Mouse (Mus musculus): ENCODE results near the gene Olfr1442.
"Not testable (repeated sequence)": the region's sequence is repeated elsewhere in the genome, so short reads cannot be mapped to it uniquely, and the experiment has no call there.

Gene Olfr1442

DNA sequence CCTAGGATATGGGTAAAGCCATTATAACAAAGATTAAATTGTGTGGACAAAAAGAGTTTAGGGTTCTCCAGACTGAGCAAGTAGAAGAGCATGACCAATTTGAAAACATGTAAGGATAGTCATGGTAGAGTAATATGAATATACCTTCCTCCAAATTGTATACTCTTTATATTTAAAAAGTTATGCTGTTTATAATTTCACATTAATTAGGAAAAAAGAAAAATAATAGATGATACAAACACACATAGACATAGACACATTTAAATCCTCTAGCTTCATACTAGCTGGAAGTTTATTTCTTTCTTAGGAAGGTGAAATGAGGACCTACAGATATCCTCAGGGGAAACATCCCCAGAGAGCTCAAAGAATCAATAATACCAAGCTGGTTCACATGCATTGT is at the start of gene Olfr1442:
Olfr1442 (plus strand) TSS at position 301 of the 400 bp plus-strand sequence.
- no peak for DNase-seq

DNA sequence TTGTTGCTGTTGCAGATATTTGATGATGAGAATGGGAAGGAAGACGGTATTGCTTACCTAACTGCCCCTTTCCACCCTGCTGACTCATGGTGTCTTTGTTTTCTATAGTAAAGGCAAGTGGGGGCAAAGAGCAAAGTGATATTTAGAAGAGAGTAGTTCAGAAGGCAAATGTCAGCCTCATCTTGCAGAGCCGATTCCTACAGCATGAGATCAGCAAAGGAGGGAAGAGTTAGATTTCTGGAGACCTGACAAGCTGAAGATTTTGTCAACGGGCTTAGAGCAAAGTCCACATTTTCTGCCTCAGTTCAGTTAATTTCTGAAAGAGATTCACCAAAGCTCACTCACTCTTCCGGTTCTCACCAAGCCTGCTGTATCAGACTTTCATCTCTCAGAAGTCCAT is 37.1 kb upstream of the Olfr1442 start, which contains the start of gene Glyat:
Glyat (plus strand) TSS at position 133 of the 400 bp plus-strand sequence.
- DNase-seq, result no peak

DNA sequence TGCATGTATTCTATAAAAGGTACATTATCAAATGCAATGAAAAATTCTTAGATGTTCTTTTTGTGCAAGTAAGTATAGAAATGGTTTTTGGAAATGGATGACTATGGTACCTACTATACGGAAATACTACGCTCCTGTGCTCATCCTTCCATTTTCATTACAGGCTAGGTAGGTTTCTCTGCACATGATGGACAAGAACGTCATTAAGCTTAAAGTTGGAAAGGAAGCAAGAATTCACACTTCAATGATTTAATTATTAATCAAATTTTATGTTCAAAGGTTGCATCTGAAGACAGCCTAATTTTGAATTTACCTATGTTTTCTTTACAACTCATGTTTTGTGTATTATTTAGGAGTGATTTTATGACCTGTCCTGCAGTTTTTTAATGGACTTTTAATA is 36.0 kb upstream of the Olfr1442 start:
- no peak for DNase-seq

GRCm38 (mm10) chr19:12634963-12635362 is 35.3 kb upstream of the Olfr1442 start:
- no peak for DNase-seq

GRCm38 (mm10) chr19:12636863-12637262 is 33.4 kb upstream of the Olfr1442 start:
- DNase-seq, result no peak

DNA sequence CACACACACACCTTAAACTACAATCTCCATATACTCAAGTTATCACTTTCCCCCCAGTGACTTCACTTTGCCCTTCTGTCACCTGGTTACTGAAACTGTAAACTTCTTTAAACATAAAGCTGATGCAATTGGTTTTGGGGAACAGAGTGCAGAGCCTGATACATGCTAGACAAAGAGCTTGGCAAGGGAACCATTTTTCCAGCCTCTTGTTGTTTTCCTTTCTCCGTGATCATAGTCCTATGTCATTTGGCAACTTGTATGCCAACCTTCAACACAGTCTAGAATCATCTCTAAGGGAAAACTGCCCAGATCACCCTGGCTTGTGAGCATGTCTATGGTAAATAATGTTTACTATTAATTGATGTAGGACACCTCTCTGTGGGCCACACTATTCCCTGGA is 32.2 kb upstream of the Olfr1442 start:
- DNase-seq, result no peak

DNA sequence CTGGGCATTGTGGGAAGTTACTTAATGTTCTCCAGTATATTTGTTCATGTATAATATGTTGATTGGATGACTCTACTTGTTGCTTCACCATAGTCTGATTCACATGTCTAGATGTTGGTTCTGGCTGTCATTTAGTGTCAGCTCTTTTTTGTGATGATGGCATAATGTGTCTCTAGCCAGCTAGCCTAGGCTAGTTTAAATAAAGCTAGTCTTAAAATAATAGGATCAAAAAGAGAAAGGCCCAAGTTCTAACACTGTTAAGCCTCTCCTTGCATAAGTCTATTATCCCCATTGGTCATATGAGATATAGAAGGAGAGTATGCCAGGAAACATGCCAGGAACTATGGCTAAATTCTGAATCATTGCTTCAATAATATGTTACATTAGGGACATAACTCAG is 20.7 kb upstream of the Olfr1442 start:
- DNase-seq, result no peak

DNA sequence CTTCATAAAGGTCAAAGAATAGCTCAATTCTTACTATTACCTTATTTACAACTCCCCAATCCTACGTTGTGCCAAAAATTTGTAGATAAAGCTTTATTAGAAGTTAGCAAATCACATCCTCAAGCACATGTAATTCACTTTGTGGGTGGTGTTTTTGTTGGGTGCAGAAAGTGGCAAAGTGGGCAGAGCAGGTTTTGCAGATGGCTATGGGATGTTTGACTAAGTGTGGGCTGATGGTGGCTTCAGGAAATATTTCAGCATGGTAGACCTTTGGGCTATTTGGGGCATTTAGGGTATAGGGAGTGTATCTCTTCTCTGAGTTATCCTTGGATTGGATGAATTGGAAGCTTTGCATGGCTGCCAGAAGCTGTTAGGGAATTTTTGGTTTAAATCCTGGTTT is 4.1 kb upstream of the Olfr1442 start:
- DNase-seq, result no peak

DNA sequence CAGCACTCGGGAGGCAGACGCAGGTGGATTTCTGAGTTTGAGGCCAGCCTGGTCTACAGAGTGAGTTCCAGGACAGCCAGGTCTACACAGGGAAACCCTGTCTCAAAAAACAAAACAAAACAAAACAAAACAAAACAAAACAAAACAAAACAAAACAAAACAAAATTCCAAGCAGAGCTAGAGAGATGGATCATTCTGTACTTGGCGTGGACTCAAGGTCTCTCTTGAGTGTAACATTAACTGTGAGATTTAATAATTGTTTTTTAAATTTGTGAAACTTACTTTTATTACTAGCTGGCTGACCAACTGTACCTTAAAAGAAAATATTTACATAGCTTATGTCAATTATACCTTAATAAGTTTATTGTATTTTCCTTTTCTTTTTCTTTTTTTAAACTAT is 1.6 kb upstream of the Olfr1442 start:
- not testable (repeated sequence) for DNase-seq

DNA sequence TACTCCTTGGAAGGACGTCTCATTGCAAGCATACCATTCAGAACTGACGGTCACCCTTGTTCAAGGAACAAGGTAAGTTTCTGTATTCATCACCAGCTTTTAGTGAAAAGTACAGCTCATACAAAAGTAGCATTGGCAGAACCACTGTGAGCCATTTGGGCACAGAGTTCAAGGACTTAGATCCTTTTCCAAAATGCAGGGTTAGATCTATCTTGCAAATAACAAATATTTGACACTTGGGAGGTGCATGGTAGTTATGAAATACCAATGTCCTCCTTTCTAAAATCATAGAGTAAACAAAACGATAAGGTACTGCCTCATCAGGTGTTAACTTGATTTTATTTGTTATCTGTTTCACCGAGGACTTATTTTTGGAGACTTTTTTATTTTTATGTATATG is 812 bp downstream of the Olfr1442 start:
- DNase-seq, result no peak

DNA sequence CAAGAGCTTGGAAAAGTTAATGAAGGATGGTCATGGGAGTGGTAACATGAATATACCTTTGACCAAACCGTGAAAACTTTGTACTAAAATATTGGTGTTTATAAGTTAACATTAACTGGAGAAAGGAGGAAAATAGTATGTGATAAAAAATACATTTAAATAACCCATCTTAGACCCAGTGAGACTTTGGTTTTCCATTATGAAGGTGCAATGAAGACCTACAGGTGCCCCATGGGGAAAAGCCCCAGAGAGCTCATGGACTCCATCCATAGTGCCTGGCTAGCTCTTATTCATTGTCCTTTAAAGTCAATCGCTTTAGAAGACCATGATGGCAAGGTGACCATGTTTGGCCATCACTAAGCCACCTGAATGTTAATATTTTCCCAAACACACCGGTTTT is 7.6 kb downstream of the Olfr1442 start, which contains the start of gene Olfr1443:
Olfr1443 (plus strand) TSS at position 301 of the 400 bp plus-strand sequence.
- DNase-seq, result no peak

- no peak for DNase-seq
These were observed 14.4 kb downstream of the Olfr1442 start for GRCm38 (mm10) chr19:12684638-12685037.

DNA sequence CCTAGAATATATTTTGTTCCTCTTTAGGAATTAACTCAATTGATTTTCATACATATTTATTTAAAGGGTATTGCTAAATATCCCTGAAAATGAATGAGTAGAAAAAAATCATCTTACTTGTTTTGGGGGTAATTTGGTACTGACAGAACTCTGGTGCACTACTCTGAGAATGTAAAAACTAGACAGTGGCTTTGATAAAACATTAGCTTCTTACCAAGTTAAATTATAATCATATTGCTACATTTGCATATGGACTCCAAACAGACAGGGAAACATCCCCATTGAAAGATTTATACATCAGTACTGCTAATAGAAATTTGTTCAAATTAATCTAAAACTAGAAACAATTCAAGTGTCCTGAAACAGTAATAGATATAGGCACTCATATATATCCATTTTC is 15.0 kb downstream of the Olfr1442 start:
- no peak for DNase-seq

GRCm38 (mm10) chr19:12695590-12695989 is 25.4 kb downstream of the Olfr1442 start, which contains the start of gene Keg1:
Gene Keg1 (plus strand): TSS chr19:12695786.
- DNase-seq, result no peak

GRCm38 (mm10) chr19:12696221-12696620 is 26.0 kb downstream of the Olfr1442 start:
- DNase-seq, result no peak

DNA sequence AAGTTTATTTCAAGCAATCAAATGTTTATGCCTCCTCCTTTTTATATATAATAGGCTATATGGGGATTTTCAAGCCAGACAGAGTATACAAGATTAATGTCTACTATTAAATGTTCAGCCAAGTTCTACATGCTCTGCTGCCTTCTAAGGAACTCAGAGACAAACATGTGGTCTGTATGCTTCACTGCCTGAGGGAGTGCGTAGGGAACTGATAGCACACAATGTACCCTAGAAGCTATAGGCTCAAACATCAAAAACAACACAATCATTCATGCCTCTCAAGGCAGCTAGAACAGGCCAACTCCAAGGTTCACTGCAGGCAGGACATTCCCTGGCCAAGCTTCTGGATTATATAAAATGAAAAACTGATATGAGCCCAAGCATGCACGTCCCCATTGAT is 38.2 kb downstream of the Olfr1442 start:
- no peak for DNase-seq

- DNase-seq, result no peak
These were observed 38.7 kb downstream of the Olfr1442 start for GRCm38 (mm10) chr19:12708986-12709385.

- no peak for DNase-seq
These were observed 49.0 kb downstream of the Olfr1442 start for GRCm38 (mm10) chr19:12719189-12719588.

DNA sequence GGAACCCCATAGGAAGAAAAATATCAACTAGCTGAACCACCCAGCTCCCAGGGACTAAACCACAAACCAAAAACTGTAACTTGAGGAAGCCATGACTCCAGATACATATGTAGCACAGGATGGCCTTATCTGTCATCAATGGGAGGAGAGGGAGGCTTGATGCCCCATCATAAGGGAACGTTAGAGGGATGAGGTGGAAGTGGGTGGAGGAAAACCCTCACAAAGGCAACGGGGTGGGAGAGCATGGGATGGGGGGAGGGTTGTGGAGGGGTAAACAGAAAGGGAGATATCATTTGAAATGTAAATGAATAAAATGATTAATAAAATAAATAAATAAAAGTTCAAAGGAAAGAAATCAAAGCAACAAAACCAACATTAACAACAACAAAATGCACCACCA is 50.2 kb downstream of the Olfr1442 start:
- no peak for DNase-seq

DNA sequence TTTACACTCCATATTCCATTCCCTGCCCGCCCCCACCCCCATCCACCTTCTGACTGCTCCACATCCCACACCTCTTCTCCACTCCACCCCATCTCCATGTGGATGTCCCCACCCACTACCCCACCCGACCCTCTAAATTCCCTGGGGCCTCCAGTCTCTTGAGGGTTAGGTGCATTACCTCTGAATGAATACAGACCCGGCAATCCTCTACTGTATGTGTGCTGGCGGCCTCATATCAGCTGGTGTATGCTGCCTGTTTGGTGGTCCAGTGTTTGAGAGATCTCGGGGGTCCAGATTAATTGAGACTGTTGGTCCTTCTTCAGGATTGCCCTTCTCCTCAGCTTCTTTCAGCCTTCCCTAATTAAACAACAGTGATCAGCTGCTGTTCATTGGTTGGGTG is 50.7 kb downstream of the Olfr1442 start:
- DNase-seq, result not testable (repeated sequence)

DNA sequence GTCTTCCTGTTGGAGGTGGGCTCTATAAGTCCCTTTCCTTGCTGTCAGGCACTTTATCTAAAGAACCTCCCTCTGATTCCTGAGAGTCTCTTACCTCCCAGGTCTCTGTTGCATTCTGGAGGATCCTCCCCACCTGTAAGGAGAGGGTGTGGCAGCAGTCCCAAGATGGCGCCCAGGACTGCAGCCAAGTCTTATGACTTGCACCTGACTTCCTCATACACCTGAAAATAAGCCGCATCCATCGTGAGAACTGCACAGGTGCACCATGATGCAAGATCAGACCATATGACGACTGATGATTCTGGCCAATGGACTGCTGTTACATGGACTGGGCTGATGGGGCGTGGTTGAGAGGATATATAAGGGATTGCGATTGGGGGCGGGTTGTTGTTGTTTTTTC is 51.4 kb downstream of the Olfr1442 start:
- not testable (repeated sequence) for DNase-seq

DNA sequence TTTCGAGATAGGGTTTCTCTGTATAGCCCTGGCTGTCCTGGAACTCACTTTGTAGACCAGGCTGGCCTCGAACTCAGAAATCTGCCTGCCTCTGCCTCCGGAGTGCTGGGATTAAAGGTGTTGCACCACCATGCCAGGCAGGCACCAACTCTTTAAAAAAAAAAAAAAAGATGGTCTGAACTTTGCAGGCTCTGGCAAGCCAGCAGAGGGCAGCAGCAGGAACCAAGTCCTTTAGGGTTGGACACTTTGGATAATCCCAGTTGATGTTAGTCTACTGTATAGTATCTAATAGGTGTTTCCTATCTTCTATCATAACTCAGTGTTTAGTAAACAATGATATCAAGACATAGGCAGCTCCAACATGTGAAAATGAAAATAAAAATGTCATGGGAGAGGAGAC is 52.1 kb downstream of the Olfr1442 start:
- DNase-seq, result peak; percentile 32 to 45

GRCm38 (mm10) chr19:12725851-12726250 is 55.6 kb downstream of the Olfr1442 start:
- DNase-seq, result no peak
